Mouse (Mus musculus): Measurements from ENCODE around the gene Pygl. TPM values are rescaled to one million over a fixed set of nuclear protein-coding genes. Genes with fewer than 3 reads are reported as not detected.

Gene Pygl
- polyA plus RNA-seq (2015; fragmentation: Nextera tagmentation; extraction: Ambion mirVana), result 40.9 and 43.6 TPM in 2 replicates

GRCm38 (mm10) chr12:70231294-70231693 is at the start of gene Pygl:
Pygl (minus strand) TSS chr12:70231488.

GRCm38 (mm10) chr12:70153842-70154241 is 77.4 kb downstream of the Pygl start, which contains the start of gene Abhd12b:
Abhd12b (plus strand) TSS chr12:70154142.

Other genes starting within 250 kb of the Pygl start
- gene Sav1, start 244.5 kb downstream of the Pygl start, polyA plus RNA-seq (2015; fragmentation: Nextera tagmentation; extraction: Ambion mirVana), result 5.1 and 5.2 TPM in 2 replicates
- gene Nin, start 117.8 kb downstream of the Pygl start, polyA plus RNA-seq (2015; fragmentation: Nextera tagmentation; extraction: Ambion mirVana), result 6.9 and 8.1 TPM in 2 replicates
- gene Abhd12b, start 77.3 kb downstream of the Pygl start, polyA plus RNA-seq (2015; fragmentation: Nextera tagmentation; extraction: Ambion mirVana), result not detected in 2 replicates
- gene Trim9, start 116.1 kb upstream of the Pygl start, polyA plus RNA-seq (2015; fragmentation: Nextera tagmentation; extraction: Ambion mirVana), result 0.23 and 0.60 TPM in 2 replicates
- gene Tmx1, start 221.6 kb upstream of the Pygl start, polyA plus RNA-seq (2015; fragmentation: Nextera tagmentation; extraction: Ambion mirVana), result 60.1 and 66.4 TPM in 2 replicates

Data from urinary bladder, postnatal 0 days (tissue).